Mouse (Mus musculus): ENCODE results near the gene Arhgef2. TPM values are rescaled to one million over a fixed set of nuclear protein-coding genes. Genes with fewer than 3 reads are reported as not detected.

The Arhgef2 gene
- polyA plus RNA-seq, 1 experiment from 2014 or later = 210 TPM

GRCm38 (mm10) chr3:88640676-88641075, 34.9 kb downstream of the Arhgef2 start:
- WGBS = 81% methylated on average over 1 of the region's 1 CpGs
- Histone ChIP-seq H3K36me3 (ENCODE audit: control insufficient read depth, insufficient read depth) (peaks cover 64% of the 10 kb centered on the region), H3K4me2 (ENCODE audit: low read length) (no peak overlapping the region), H3K9me3 (ENCODE audit: control insufficient read depth, low read length) (no peaks in the 10 kb centered on the region), H3K4me3 (replicated peaks; ENCODE audit: low read length) (no peak overlapping the region), H3K9ac (replicated peaks; ENCODE audit: low read depth, low read length) (no peak overlapping the region), H3K27me3 (replicated peaks; ENCODE audit: control insufficient read depth, insufficient read depth, low read length) (no peaks in the 10 kb centered on the region), H3K27ac (ENCODE audit: low read length) (no peak overlapping the region), H3K4me1 (replicated peaks; ENCODE audit: control insufficient read depth, insufficient read depth, low read length) (no peaks in the 10 kb centered on the region)
- ATAC-seq = peak; percentile 57; the same call in 1 of the 2 replicates

- H3K4me1 ChIP-seq (replicated peaks; ENCODE audit: control insufficient read depth, insufficient read depth, low read length) = no peaks in the 10 kb centered on the region
- no peak for ATAC-seq
- WGBS = 81% methylated on average over 5 of the region's 5 CpGs
- no peaks in the 10 kb centered on the region for H3K27me3 ChIP-seq (replicated peaks; ENCODE audit: control insufficient read depth, insufficient read depth, low read length)
- no peak overlapping the region for H3K4me2 ChIP-seq (ENCODE audit: low read length)
- H3K27ac ChIP-seq (ENCODE audit: low read length) = no peak overlapping the region
- H3K9ac ChIP-seq (replicated peaks; ENCODE audit: low read depth, low read length) = no peak overlapping the region
- no peaks in the 10 kb centered on the region for H3K9me3 ChIP-seq (ENCODE audit: control insufficient read depth, low read length)
- peaks cover 67% of the 10 kb centered on the region for H3K36me3 ChIP-seq (ENCODE audit: control insufficient read depth, insufficient read depth)
- H3K4me3 ChIP-seq (replicated peaks; ENCODE audit: low read length) = no peak overlapping the region
Observed at GRCm38 (mm10) chr3:88643078-88643477, 37.3 kb downstream of the Arhgef2 start.

GRCm38 (mm10) chr3:88645937-88646336, 40.2 kb downstream of the Arhgef2 start:
- Histone ChIP-seq H3K4me2 (ENCODE audit: low read length) (no peak overlapping the region), H3K4me3 (replicated peaks; ENCODE audit: low read length) (no peak overlapping the region), H3K36me3 (ENCODE audit: control insufficient read depth, insufficient read depth) (peaks cover 57% of the 10 kb centered on the region), H3K27me3 (replicated peaks; ENCODE audit: control insufficient read depth, insufficient read depth, low read length) (no peaks in the 10 kb centered on the region), H3K27ac (ENCODE audit: low read length) (no peak overlapping the region), H3K4me1 (replicated peaks; ENCODE audit: control insufficient read depth, insufficient read depth, low read length) (no peaks in the 10 kb centered on the region), H3K9me3 (ENCODE audit: control insufficient read depth, low read length) (no peaks in the 10 kb centered on the region), H3K9ac (replicated peaks; ENCODE audit: low read depth, low read length) (no peak overlapping the region)
- no peak for ATAC-seq
- 91% methylated on average over 12 of the region's 12 CpGs for WGBS

GRCm38 (mm10) chr3:88646426-88646995, 40.7 kb downstream of the Arhgef2 start:
- Histone ChIP-seq H3K9me3 (ENCODE audit: control insufficient read depth, low read length) (no peaks in the 10 kb centered on the region), H3K4me3 (replicated peaks; ENCODE audit: low read length) (no peak overlapping the region), H3K4me1 (replicated peaks; ENCODE audit: control insufficient read depth, insufficient read depth, low read length) (no peaks in the 10 kb centered on the region), H3K27me3 (replicated peaks; ENCODE audit: control insufficient read depth, insufficient read depth, low read length) (no peaks in the 10 kb centered on the region), H3K36me3 (ENCODE audit: control insufficient read depth, insufficient read depth) (peaks cover 57% of the 10 kb centered on the region), H3K27ac (ENCODE audit: low read length) (no peak overlapping the region), H3K4me2 (ENCODE audit: low read length) (no peak overlapping the region), H3K9ac (replicated peaks; ENCODE audit: low read depth, low read length) (no peak overlapping the region)
- 87% methylated on average over 6 of the region's 6 CpGs for WGBS
- no peak for ATAC-seq

GRCm38 (mm10) chr3:88647076-88647475, 41.3 kb downstream of the Arhgef2 start:
- Histone ChIP-seq H3K9ac (replicated peaks; ENCODE audit: low read depth, low read length) (no peak overlapping the region), H3K4me3 (replicated peaks; ENCODE audit: low read length) (no peak overlapping the region), H3K4me2 (ENCODE audit: low read length) (no peak overlapping the region), H3K36me3 (ENCODE audit: control insufficient read depth, insufficient read depth) (peaks cover 56% of the 10 kb centered on the region), H3K27ac (ENCODE audit: low read length) (no peak overlapping the region), H3K4me1 (replicated peaks; ENCODE audit: control insufficient read depth, insufficient read depth, low read length) (no peaks in the 10 kb centered on the region), H3K27me3 (replicated peaks; ENCODE audit: control insufficient read depth, insufficient read depth, low read length) (no peaks in the 10 kb centered on the region), H3K9me3 (ENCODE audit: control insufficient read depth, low read length) (no peaks in the 10 kb centered on the region)
- ATAC-seq = no peak
- WGBS = 82% methylated on average over 3 of the region's 3 CpGs

- peak overlapping the region; percentile 61 for H3K27ac ChIP-seq (ENCODE audit: low read length)
- H3K4me3 ChIP-seq (replicated peaks; ENCODE audit: low read length) = no peak overlapping the region
- WGBS = 75% methylated on average over 14 of the region's 14 CpGs
- H3K36me3 ChIP-seq (ENCODE audit: control insufficient read depth, insufficient read depth) = peaks cover 48% of the 10 kb centered on the region
- H3K9me3 ChIP-seq (ENCODE audit: control insufficient read depth, low read length) = no peaks in the 10 kb centered on the region
- ATAC-seq = peak; percentile 56
- H3K4me2 ChIP-seq (ENCODE audit: low read length) = no peak overlapping the region
- no peaks in the 10 kb centered on the region for H3K27me3 ChIP-seq (replicated peaks; ENCODE audit: control insufficient read depth, insufficient read depth, low read length)
- H3K9ac ChIP-seq (replicated peaks; ENCODE audit: low read depth, low read length) = no peak overlapping the region
- no peaks in the 10 kb centered on the region for H3K4me1 ChIP-seq (replicated peaks; ENCODE audit: control insufficient read depth, insufficient read depth, low read length)
Observed at GRCm38 (mm10) chr3:88647779-88648413, 42.1 kb downstream of the Arhgef2 start.

- no peak for ATAC-seq
- H3K27me3 ChIP-seq (replicated peaks; ENCODE audit: control insufficient read depth, insufficient read depth, low read length) = no peaks in the 10 kb centered on the region
- no peak overlapping the region for H3K4me2 ChIP-seq (ENCODE audit: low read length)
- peaks cover 42% of the 10 kb centered on the region for H3K36me3 ChIP-seq (ENCODE audit: control insufficient read depth, insufficient read depth)
- H3K4me3 ChIP-seq (replicated peaks; ENCODE audit: low read length) = no peak overlapping the region
- 88% methylated on average over 12 of the region's 12 CpGs for WGBS
- no peaks in the 10 kb centered on the region for H3K4me1 ChIP-seq (replicated peaks; ENCODE audit: control insufficient read depth, insufficient read depth, low read length)
- no peaks in the 10 kb centered on the region for H3K9me3 ChIP-seq (ENCODE audit: control insufficient read depth, low read length)
- H3K27ac ChIP-seq (ENCODE audit: low read length) = peak overlapping the region; percentile 61
- H3K9ac ChIP-seq (replicated peaks; ENCODE audit: low read depth, low read length) = no peak overlapping the region
Observed at GRCm38 (mm10) chr3:88648452-88649168, 42.8 kb downstream of the Arhgef2 start.

GRCm38 (mm10) chr3:88649186-88649585, 43.4 kb downstream of the Arhgef2 start:
- Histone ChIP-seq H3K4me3 (replicated peaks; ENCODE audit: low read length) (no peak overlapping the region), H3K4me1 (replicated peaks; ENCODE audit: control insufficient read depth, insufficient read depth, low read length) (no peaks in the 10 kb centered on the region), H3K27ac (ENCODE audit: low read length) (peak overlapping the region; percentile 15), H3K36me3 (ENCODE audit: control insufficient read depth, insufficient read depth) (peaks cover 36% of the 10 kb centered on the region), H3K9me3 (ENCODE audit: control insufficient read depth, low read length) (no peaks in the 10 kb centered on the region), H3K9ac (replicated peaks; ENCODE audit: low read depth, low read length) (no peak overlapping the region), H3K4me2 (ENCODE audit: low read length) (no peak overlapping the region), H3K27me3 (replicated peaks; ENCODE audit: control insufficient read depth, insufficient read depth, low read length) (no peaks in the 10 kb centered on the region)
- no peak for ATAC-seq
- 86% methylated on average over 10 of the region's 10 CpGs for WGBS

- no peak overlapping the region for H3K4me3 ChIP-seq (replicated peaks; ENCODE audit: low read length)
- no peak overlapping the region for H3K27ac ChIP-seq (ENCODE audit: low read length)
- no peaks in the 10 kb centered on the region for H3K9me3 ChIP-seq (ENCODE audit: control insufficient read depth, low read length)
- no peaks in the 10 kb centered on the region for H3K27me3 ChIP-seq (replicated peaks; ENCODE audit: control insufficient read depth, insufficient read depth, low read length)
- H3K4me2 ChIP-seq (ENCODE audit: low read length) = no peak overlapping the region
- H3K4me1 ChIP-seq (replicated peaks; ENCODE audit: control insufficient read depth, insufficient read depth, low read length) = no peaks in the 10 kb centered on the region
- ATAC-seq = no peak
- WGBS = 95% methylated on average over 13 of the region's 13 CpGs
- no peak overlapping the region for H3K9ac ChIP-seq (replicated peaks; ENCODE audit: low read depth, low read length)
- peaks cover 28% of the 10 kb centered on the region for H3K36me3 ChIP-seq (ENCODE audit: control insufficient read depth, insufficient read depth)
Observed at GRCm38 (mm10) chr3:88649967-88650366, 44.2 kb downstream of the Arhgef2 start.
